8 mouse cellular contexts compared by ENCODE assay signal in genomic region chr2:30078349-30078712, GRCm38 (mm10). TPM values are rescaled to one million over a fixed set of nuclear protein-coding genes. Genes with fewer than 3 reads are reported as not detected.
DNase-seq lines count a peak whose midpoint lies in the region; ATAC-seq and TF ChIP-seq lines count a peak whose summit lies in the region.

No protein-coding gene starts in this region.

- H3K4me1 ChIP-seq in thymus, adult 2 months (replicated peaks; ENCODE audit: control insufficient read depth, insufficient read depth, low read length), result peaks cover 14% of the 10 kb centered on the region
- H3K4me1 ChIP-seq in heart, embryonic 15.5 days (replicated peaks), result peaks cover 12% of the 10 kb centered on the region
- H3K4me1 ChIP-seq in limb, embryonic 10.5 days, result peaks cover 24% of the 10 kb centered on the region
- H3K4me1 ChIP-seq in midbrain, postnatal 0 days (ENCODE audit: insufficient read depth, low read length), result peaks cover 4% of the 10 kb centered on the region; the same call in 1 of the 2 replicates

- no peaks in the 10 kb centered on the region for H3K9me3 ChIP-seq in heart, embryonic 15.5 days (replicated peaks)
- no peaks in the 10 kb centered on the region for H3K9me3 ChIP-seq in limb, embryonic 10.5 days (replicated peaks)
- no peaks in the 10 kb centered on the region for H3K9me3 ChIP-seq in midbrain, postnatal 0 days (ENCODE audit: low read length)

- no peaks in the 10 kb centered on the region for H3K27me3 ChIP-seq in thymus, adult 2 months (ENCODE audit: control insufficient read depth, insufficient read depth, low read length)
- H3K27me3 ChIP-seq in heart, embryonic 15.5 days, result no peaks in the 10 kb centered on the region
- H3K27me3 ChIP-seq in limb, embryonic 10.5 days (ENCODE audit: low read depth, poor library complexity, severe bottlenecking), result no peaks in the 10 kb centered on the region
- H3K27me3 ChIP-seq in midbrain, postnatal 0 days (ENCODE audit: insufficient read depth, low read length), result no peaks in the 10 kb centered on the region

- peak overlapping the region; percentile 21; the same call in 1 of the 2 replicates for H3K27ac ChIP-seq in thymus, adult 2 months (ENCODE audit: control insufficient read depth, insufficient read depth, low read length)
- H3K27ac ChIP-seq in heart, embryonic 15.5 days, result peak overlapping the region; percentile 87
- H3K27ac ChIP-seq in limb, embryonic 10.5 days, result peak overlapping the region; percentile 89
- no peak overlapping the region for H3K27ac ChIP-seq in midbrain, postnatal 0 days (ENCODE audit: low read depth, low read length)

- 28% methylated on average over 10 of the region's 10 CpGs for WGBS in thymus, adult 2 months
- 15% methylated on average over 10 of the region's 10 CpGs for WGBS in heart, embryonic 15.5 days
- 29% methylated on average over 10 of the region's 10 CpGs for WGBS in limb, embryonic 10.5 days
- 23% methylated on average over 10 of the region's 10 CpGs for WGBS in midbrain, postnatal 0 days

- H3K9ac ChIP-seq in heart, embryonic 15.5 days, result peak overlapping the region; percentile 69
- H3K9ac ChIP-seq in midbrain, postnatal 0 days (replicated peaks; ENCODE audit: low read length, poor library complexity, severe bottlenecking), result no peak overlapping the region

- TF ChIP-seq CTCF in thymus, adult 2 months (IDR thresholded peaks at IDR 0.05; ENCODE audit: borderline replicate concordance, control insufficient read depth, extremely low read depth, insufficient read depth, low read length, poor library complexity), result peak; percentile 37; the same call in 1 of the 2 replicates
- no peak for TF ChIP-seq CTCF in midbrain, postnatal 0 days (IDR thresholded peaks at IDR 0.05)

- no peaks in the 10 kb centered on the region for H3K36me3 ChIP-seq in thymus, adult 2 months (ENCODE audit: control insufficient read depth, insufficient read depth, low read length)
- H3K36me3 ChIP-seq in heart, embryonic 15.5 days, result 0 out of 2 replicates have a peak, but pooled peaks cover 8% of the 10 kb centered on the region
- H3K36me3 ChIP-seq in limb, embryonic 10.5 days, result peaks cover 37% of the 10 kb centered on the region
- H3K36me3 ChIP-seq in midbrain, postnatal 0 days (ENCODE audit: insufficient read depth, low read length), result peaks cover 8% of the 10 kb centered on the region; the same call in 1 of the 2 replicates

- no peak overlapping the region for H3K4me3 ChIP-seq in thymus, adult 2 months (ENCODE audit: control insufficient read depth, insufficient read depth, low read length)
- H3K4me3 ChIP-seq in heart, embryonic 15.5 days, result peak overlapping the region; percentile 66
- H3K4me3 ChIP-seq in limb, embryonic 10.5 days, result peak overlapping the region; percentile 67
- peak overlapping the region; percentile 38; the same call in 1 of the 2 replicates for H3K4me3 ChIP-seq in midbrain, postnatal 0 days (ENCODE audit: low read depth, low read length)

- no peak for TF ChIP-seq POLR2A in thymus, adult 2 months (IDR thresholded peaks at IDR 0.05; ENCODE audit: control insufficient read depth, extremely low read depth, insufficient read depth, low read length, poor library complexity)

- ATAC-seq in heart, embryonic 15.5 days (replicated peaks; ENCODE audit: insufficient number of reproducible peaks, insufficient read depth, low FRiP score, low read depth), result peak; percentile 61
- ATAC-seq in midbrain, postnatal 0 days (ENCODE audit: low FRiP score), result no peak

- DNase-seq in thymus, adult 2 months, result no peak
- no peak for DNase-seq in thymus, postnatal 4 days
- DNase-seq in limb, embryonic 10.5 days (ENCODE audit: low spot score), result no peak
- no peak for DNase-seq in midbrain, postnatal 0 days (ENCODE audit: low spot score)
- DNase-seq in spleen, postnatal 36 days (ENCODE audit: low spot score in 2 of 2), result no peak
- no peak for DNase-seq in urinary bladder, adult 18-20 months (ENCODE audit: low spot score in 2 of 2)
- no peak for DNase-seq in frontal cortex, postnatal 25 days (ENCODE audit: low spot score in 2 of 2)

- H3K4me2 ChIP-seq in heart, embryonic 15.5 days, result peak overlapping the region; percentile 97
- peak overlapping the region; percentile 89 for H3K4me2 ChIP-seq in midbrain, postnatal 0 days (ENCODE audit: low read depth, low read length, poor library complexity, severe bottlenecking)

RNA-seq across cellular contexts. Expression of gene Pkn3, which starts 0.8 kb away (rescaled TPM):
- 8.0 and 8.8 TPM in 2 replicates for polyA plus RNA-seq in thymus, adult 2 months (2012; rRNA removed)
- 11.0 and 11.1 TPM in 2 replicates for polyA plus RNA-seq in heart, embryonic 15.5 days (2015; fragmentation: Nextera tagmentation; extraction: Ambion mirVana)
- 13.5 and 14.7 TPM in 2 replicates for polyA plus RNA-seq in limb, embryonic 10.5 days (2016; fragmentation: Nextera tagmentation; extraction: Ambion mirVana)
- total RNA-seq in midbrain, postnatal 0 days (2014; rRNA removed), result 1.7 and 2.4 TPM in 2 replicates
- polyA plus RNA-seq in midbrain, postnatal 0 days (2015; fragmentation: Nextera tagmentation; extraction: Ambion mirVana), result 0.73 and 1.2 TPM in 2 replicates

RNA-seq across cellular contexts. Expression of gene Zdhhc12, which starts 15.1 kb away (rescaled TPM):
- polyA plus RNA-seq in thymus, adult 2 months (2012; rRNA removed), result 146 and 160 TPM in 2 replicates
- 25.8 and 31.3 TPM in 2 replicates for polyA plus RNA-seq in heart, embryonic 15.5 days (2015; fragmentation: Nextera tagmentation; extraction: Ambion mirVana)
- 35.6 and 37.2 TPM in 2 replicates for polyA plus RNA-seq in limb, embryonic 10.5 days (2016; fragmentation: Nextera tagmentation; extraction: Ambion mirVana)
- total RNA-seq in midbrain, postnatal 0 days (2014; rRNA removed), result 17.7 and 30.7 TPM in 2 replicates
- polyA plus RNA-seq in midbrain, postnatal 0 days (2015; fragmentation: Nextera tagmentation; extraction: Ambion mirVana), result 23.8 and 28.9 TPM in 2 replicates

RNA-seq across cellular contexts. Expression of gene Set, which starts 21.2 kb away (rescaled TPM):
- polyA plus RNA-seq in thymus, adult 2 months (2012; rRNA removed), result 71.7 and 103 TPM in 2 replicates
- 194 and 206 TPM in 2 replicates for polyA plus RNA-seq in heart, embryonic 15.5 days (2015; fragmentation: Nextera tagmentation; extraction: Ambion mirVana)
- 854 and 929 TPM in 2 replicates for polyA plus RNA-seq in limb, embryonic 10.5 days (2016; fragmentation: Nextera tagmentation; extraction: Ambion mirVana)
- 190 and 269 TPM in 2 replicates for total RNA-seq in midbrain, postnatal 0 days (2014; rRNA removed)
- 302 and 345 TPM in 2 replicates for polyA plus RNA-seq in midbrain, postnatal 0 days (2015; fragmentation: Nextera tagmentation; extraction: Ambion mirVana)

RNA-seq across cellular contexts. Expression of gene Wdr34, which starts 29.6 kb away (rescaled TPM):
- 18.3 and 23.1 TPM in 2 replicates for polyA plus RNA-seq in thymus, adult 2 months (2012; rRNA removed)
- polyA plus RNA-seq in heart, embryonic 15.5 days (2015; fragmentation: Nextera tagmentation; extraction: Ambion mirVana), result 18.7 and 25.0 TPM in 2 replicates
- polyA plus RNA-seq in limb, embryonic 10.5 days (2016; fragmentation: Nextera tagmentation; extraction: Ambion mirVana), result 38.6 and 45.0 TPM in 2 replicates
- 87.3 and 96.1 TPM in 2 replicates for total RNA-seq in midbrain, postnatal 0 days (2014; rRNA removed)
- polyA plus RNA-seq in midbrain, postnatal 0 days (2015; fragmentation: Nextera tagmentation; extraction: Ambion mirVana), result 76.2 and 82.7 TPM in 2 replicates

RNA-seq across cellular contexts. Expression of gene Zer1, which starts 46.1 kb away (rescaled TPM):
- polyA plus RNA-seq in thymus, adult 2 months (2012; rRNA removed), result 140 and 153 TPM in 2 replicates
- 5.0 and 6.8 TPM in 2 replicates for polyA plus RNA-seq in heart, embryonic 15.5 days (2015; fragmentation: Nextera tagmentation; extraction: Ambion mirVana)
- 6.5 and 9.3 TPM in 2 replicates for polyA plus RNA-seq in limb, embryonic 10.5 days (2016; fragmentation: Nextera tagmentation; extraction: Ambion mirVana)
- total RNA-seq in midbrain, postnatal 0 days (2014; rRNA removed), result 88.2 and 93.2 TPM in 2 replicates
- 12.3 and 14.7 TPM in 2 replicates for polyA plus RNA-seq in midbrain, postnatal 0 days (2015; fragmentation: Nextera tagmentation; extraction: Ambion mirVana)
